Mouse (Mus musculus) liver, adult 2 months (tissue): ENCODE results near the gene Iffo1. TPM values are rescaled to one million over a fixed set of nuclear protein-coding genes. Genes with fewer than 3 reads are reported as not detected.
"Not testable (repeated sequence)": the region's sequence is repeated elsewhere in the genome, so short reads cannot be mapped to it uniquely, and the experiment has no call there.

Experiments used
- DNase-seq: peaks from one replicate; pipeline ENCODE4 v3.0.0-alpha.2; 2011; ENCODE audit warnings: low read depth, low spot score; ENCODE audit errors: extremely low read depth
- H3K27ac ChIP-seq: fragments of 200-500 bp; replicated peaks from 2 replicates; pipeline ENCODE4 v1.5.1; 2012; ENCODE audit warnings: low read depth, mild to moderate bottlenecking, control low read depth, inconsistent platforms, low read length; ENCODE audit not compliant: insufficient read depth
- H3K27me3 ChIP-seq: fragments of 200-500 bp; 2 replicates; pipeline ENCODE4 v1.6.1; 2012; ENCODE audit warnings: mild to moderate bottlenecking, moderate library complexity, low read length, inconsistent platforms; ENCODE audit not compliant: control insufficient read depth, insufficient read depth
- H3K36me3 ChIP-seq: fragments of 200-500 bp; 2 replicates; pipeline ENCODE4 v1.6.1; 2012; ENCODE audit warnings: low read length, inconsistent platforms; ENCODE audit not compliant: control insufficient read depth, insufficient read depth
- H3K4me1 ChIP-seq: fragments of 200-500 bp; 2 replicates; pipeline ENCODE4 v1.6.1; 2011; ENCODE audit warnings: low read length; ENCODE audit not compliant: control insufficient read depth, insufficient read depth
- H3K4me3 ChIP-seq: fragments of 200-500 bp; 2 replicates; pipeline ENCODE4 v1.5.1; 2011; ENCODE audit warnings: low read depth, mild to moderate bottlenecking, control low read depth, low read length, moderate library complexity; ENCODE audit not compliant: insufficient read depth
- H3K79me2 ChIP-seq: fragments of 200-500 bp; 2 replicates; pipeline ENCODE4 v1.6.1; 2012; ENCODE audit warnings: inconsistent platforms, mild to moderate bottlenecking, low read length, moderate library complexity; ENCODE audit not compliant: control insufficient read depth, insufficient read depth
- H3K9ac ChIP-seq: fragments of 200-500 bp; 2 replicates; pipeline ENCODE4 v1.6.1; 2012; ENCODE audit warnings: low read depth, mild to moderate bottlenecking, control low read depth, inconsistent platforms, low read length
- CTCF ChIP-seq: fragments of 200-500 bp; IDR thresholded peaks from 2 replicates; pipeline ENCODE4 v1.5.1; 2011; ENCODE audit warnings: low read depth, low read length, control low read depth
- POLR2A ChIP-seq: fragments of 200-500 bp; IDR thresholded peaks from 2 replicates; pipeline ENCODE4 v1.6.1; 2011; ENCODE audit warnings: low read length, control low read depth; ENCODE audit not compliant: insufficient read depth; ENCODE audit errors: extremely low read depth
- WGBS: fragments of 180-500 bp; shearing (Covaris S2); methylation state at CpG from one replicate; pipeline ENCODE4 v1.1.7; 2018; 5-methylcytosine and 5-hydroxymethylcytosine counted together
- polyA plus RNA-seq: library from polyadenylated mRNA; depleted of rRNA; stranded (reverse); fragments of >200 nt; gene quantifications from 2 replicates; pipeline ENCODE4 v1.2.3, GENCODE M21; 2012
- total RNA-seq: library from RNA; depleted of rRNA; stranded (reverse); fragments of >200 nt; gene quantifications from 2 replicates; pipeline ENCODE4 v1.2.3, GENCODE M21; 2014

Gene Iffo1
- total and polyA plus RNA-seq, 2 experiments, result 2.5 to 9.9 TPM

GRCm38 (mm10) chr6:125159773-125160557, 14.9 kb downstream of the Iffo1 start:
- Histone ChIP-seq H3K79me2 (peaks cover 9% of the 10 kb centered on the region; the same call in 1 of the 2 replicates), H3K27me3 (no peaks in the 10 kb centered on the region), H3K9ac (no peak overlapping the region), H3K36me3 (peaks cover 6% of the 10 kb centered on the region), H3K4me1 (peaks cover 2% of the 10 kb centered on the region; the same call in 1 of the 2 replicates), H3K4me3 (no peak overlapping the region), H3K27ac (no peak overlapping the region)
- 89% methylated on average over 7 of the region's 7 CpGs for WGBS
- DNase-seq, result no peak
- TF ChIP-seq CTCF (no peak), POLR2A (no peak)

DNA sequence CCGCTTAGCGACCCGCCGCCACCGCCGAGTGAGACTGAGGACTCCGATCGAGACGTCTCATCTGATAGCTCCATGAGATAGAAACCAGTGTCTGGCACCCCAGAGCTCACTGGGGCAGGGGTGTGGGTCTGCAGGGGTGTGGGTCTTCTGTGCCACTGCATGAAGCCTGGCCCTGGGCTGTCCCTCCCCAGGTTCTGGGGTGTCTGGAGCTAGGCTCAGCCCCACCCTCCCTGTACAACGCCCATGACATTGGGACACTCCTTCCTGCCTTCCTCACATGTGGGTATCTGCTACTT, 15.5 kb downstream of the Iffo1 start:
- Histone ChIP-seq H3K4me3 (no peak overlapping the region), H3K36me3 (peaks cover 6% of the 10 kb centered on the region), H3K4me1 (peaks cover 2% of the 10 kb centered on the region; the same call in 1 of the 2 replicates), H3K79me2 (peaks cover 14% of the 10 kb centered on the region; the same call in 1 of the 2 replicates), H3K9ac (no peak overlapping the region), H3K27me3 (no peaks in the 10 kb centered on the region), H3K27ac (no peak overlapping the region)
- 83% methylated on average over 10 of the region's 10 CpGs for WGBS
- DNase-seq, result no peak
- TF ChIP-seq POLR2A (no peak), CTCF (no peak)

GRCm38 (mm10) chr6:125160854-125161760, 16.1 kb downstream of the Iffo1 start:
- peaks cover 6% of the 10 kb centered on the region for H3K36me3 ChIP-seq
- peak; percentile 76 for DNase-seq
- H3K4me3 ChIP-seq, result no peak overlapping the region
- H3K27ac ChIP-seq, result peak overlapping the region; percentile 50
- H3K4me1 ChIP-seq, result peaks cover 2% of the 10 kb centered on the region; the same call in 1 of the 2 replicates
- TF ChIP-seq POLR2A (no peak), CTCF (no peak)
- H3K9ac ChIP-seq, result no peak overlapping the region
- peaks cover 14% of the 10 kb centered on the region; the same call in 1 of the 2 replicates for H3K79me2 ChIP-seq
- WGBS, result 25% methylated on average over 22 of the region's 22 CpGs
- no peaks in the 10 kb centered on the region for H3K27me3 ChIP-seq

DNA sequence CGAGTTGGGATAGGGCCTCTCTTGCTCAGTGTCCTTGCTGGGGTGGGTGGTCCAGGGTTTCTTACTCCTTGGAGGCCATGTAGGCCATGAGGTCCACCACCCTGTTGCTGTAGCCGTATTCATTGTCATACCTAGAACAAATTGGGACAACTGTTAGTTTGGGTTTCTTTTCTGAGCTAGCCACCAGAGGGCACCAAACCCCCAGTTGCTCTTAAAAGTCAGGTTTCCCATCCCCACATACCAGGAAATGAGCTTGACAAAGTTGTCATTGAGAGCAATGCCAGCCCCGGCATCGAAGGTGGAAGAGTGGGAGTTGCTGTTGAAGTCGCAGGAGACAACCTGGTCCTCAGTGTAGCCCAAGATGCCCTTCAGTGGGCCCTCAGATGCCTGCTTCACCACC, 16.9 kb downstream of the Iffo1 start:
- H3K4me3 ChIP-seq, H3K4me1 ChIP-seq, H3K9ac ChIP-seq, H3K27ac ChIP-seq, H3K36me3 ChIP-seq, H3K27me3 ChIP-seq: not testable (repeated sequence)
- DNase-seq, result peak; percentile 52
- H3K79me2 ChIP-seq, result peaks cover 14% of the 10 kb centered on the region; the same call in 1 of the 2 replicates
- WGBS, result 7% methylated on average over 4 of the region's 5 CpGs
- peak; percentile 24; the same call in 1 of the 2 replicates for TF ChIP-seq CTCF

GRCm38 (mm10) chr6:125162615-125163305, 17.7 kb downstream of the Iffo1 start:
- not testable (repeated sequence) for H3K27me3 ChIP-seq, DNase-seq, H3K36me3 ChIP-seq, H3K4me3 ChIP-seq, H3K4me1 ChIP-seq, H3K27ac ChIP-seq
- Histone ChIP-seq H3K9ac (0 out of 2 replicates have a peak overlapping the region, but pooled peaks have one; percentile 10), H3K79me2 (peaks cover 14% of the 10 kb centered on the region; the same call in 1 of the 2 replicates)
- 67% methylated on average over 12 of the region's 16 CpGs for WGBS
